ENCODE assay signal across 19 mouse cellular contexts in genomic region chr12:107438506-107438905, GRCm38 (mm10). TPM values are rescaled to one million over a fixed set of nuclear protein-coding genes. Genes with fewer than 3 reads are reported as not detected.
A peak's percentile ranks its signal among the peaks of the same experiment; 100 is the strongest.
DNase-seq lines count a peak whose midpoint lies in the region.
"Had no signal": no experiment of that assay in that cellular context is flagged by ENCODE, and none has a peak within 500 bp of the region (broad histone marks: within the 10 kb centered on the region; RNA-seq: fewer than 3 reads in every experiment).

No protein-coding gene starts in this region.

- intact Hi-C loops in left cerebral cortex, postnatal 4 days (cut with DNase I) = no loop called here
- intact Hi-C loops in left cerebral cortex, postnatal 36 days (cut with DNase I) = no loop called here

- peak; percentile 63 to 75 for DNase-seq in cerebellum, postnatal 10 days
- DNase-seq in cerebellum, adult 8-10 months = no peak
- DNase-seq in gastrocnemius, postnatal 10 days = peak; percentile 14
- DNase-seq in gastrocnemius, postnatal 25 days = no peak
- peak; percentile 66 for DNase-seq in left cerebral cortex, postnatal 4 days
- no peak for DNase-seq in left cerebral cortex, postnatal 36 days (ENCODE audit: low spot score in 2 of 2)
- peak; percentile 47 for DNase-seq in testis, postnatal 10 days (ENCODE audit: low spot score)
- no peak for DNase-seq in testis, postnatal 14 days (ENCODE audit: low spot score)
- DNase-seq: cerebellum, adult 18-20 months; kidney, postnatal 36 days; layer of hippocampus, postnatal 36 days; liver, embryonic 13.5 days; lung, adult 2 months; lung, postnatal 36 days had no signal

RNA-seq across cellular contexts. Expression of gene 3110018I06Rik, which starts 49.9 kb away (rescaled TPM):
- total RNA-seq in gastrocnemius, postnatal 10 days (2021) = not detected
- total RNA-seq in gastrocnemius, postnatal 25 days (2021) = not detected
- total RNA-seq in left cerebral cortex, postnatal 4 days (2021) = not detected
- not detected for total RNA-seq in left cerebral cortex, postnatal 36 days (2021)
- total RNA-seq: adrenal gland, adult 18-20 months; ES-E14; granulocyte monocyte progenitor cell, adult 5-6 weeks; layer of hippocampus, adult 8-10 months; layer of hippocampus, postnatal 36 days; left cerebral cortex, postnatal 14 days had no signal

Comparison
In these comparisons a context has a peak if more than half of its experiments do, and no peak if none do; other contexts are left out.
1. DNase-seq: peak in cerebellum, postnatal 10 days (2 of 2), gastrocnemius, postnatal 10 days (single experiment), left cerebral cortex, postnatal 4 days (single experiment) and testis, postnatal 10 days (single experiment); none in cerebellum, adult 8-10 months (single experiment), gastrocnemius, postnatal 25 days (single experiment), left cerebral cortex, postnatal 36 days (0 of 2) and testis, postnatal 14 days (single experiment).